Mouse (Mus musculus): ENCODE measurements around the gene Dst.

GRCm38 (mm10) chr1:34042299-34042698 lies 134.3 kb downstream of the Dst start:
- TF ChIP-seq POLR2A (IDR thresholded peaks at IDR 0.05; ENCODE audit: insufficient read depth, low read depth, low read length) (no peak), CTCF (IDR thresholded peaks at IDR 0.05) (no peak)
